Mouse (Mus musculus): ENCODE results near the gene Fbxw16. TPM values are rescaled to one million over a fixed set of nuclear protein-coding genes. Genes with fewer than 3 reads are reported as not detected.

Gene Fbxw16
- not detected for polyA plus RNA-seq (2017; shearing (Covaris generic))

DNA sequence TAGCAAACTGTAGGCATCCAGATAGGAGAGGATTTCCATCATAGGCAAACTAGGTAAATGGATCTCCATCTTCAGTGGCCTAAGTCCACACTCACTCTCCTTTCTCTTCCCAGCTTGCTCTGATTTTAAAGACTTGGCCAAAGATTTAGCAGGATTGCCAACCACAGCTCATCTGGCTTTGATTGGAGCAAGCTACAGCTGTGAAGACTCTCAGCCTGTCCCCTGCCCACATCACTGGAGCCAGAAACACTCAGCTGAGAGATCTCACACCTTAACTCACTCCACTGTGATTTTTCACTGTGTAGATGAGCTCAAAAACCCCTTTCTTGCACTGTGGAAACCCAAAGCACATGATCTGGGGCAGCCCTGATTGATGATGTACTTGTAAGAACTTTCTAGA lies at the start of gene Fbxw16:
Gene Fbxw16 (minus strand): TSS at position 101 of the 400 bp plus-strand sequence.

GRCm38 (mm10) chr9:109495775-109496174 lies 46.8 kb upstream of the Fbxw16 start, which contains the start of gene Fbxw19:
Gene Fbxw19, minus strand, starts transcription at chr9:109495875.

GRCm38 (mm10) chr9:109404196-109404595 lies 44.7 kb downstream of the Fbxw16 start, which contains the start of gene Fbxw22:
Gene Fbxw22, minus strand, starts transcription at chr9:109404296.

Other genes with a start within 250 kb of the Fbxw16 start
- not detected for gene Fbxw20, start 214.4 kb downstream of the Fbxw16 start, polyA plus RNA-seq (2017; shearing (Covaris generic))
- gene Fbxw14, start 161.5 kb downstream of the Fbxw16 start, polyA plus RNA-seq (2017; shearing (Covaris generic)), result not detected
- gene Fbxw28, start 109.5 kb downstream of the Fbxw16 start, polyA plus RNA-seq (2017; shearing (Covaris generic)), result not detected
- not detected for gene Fbxw22, start 44.8 kb downstream of the Fbxw16 start, polyA plus RNA-seq (2017; shearing (Covaris generic))
- not detected for gene Fbxw19, start 46.7 kb upstream of the Fbxw16 start, polyA plus RNA-seq (2017; shearing (Covaris generic))
- not detected for gene Fbxw15, start 119.1 kb upstream of the Fbxw16 start, polyA plus RNA-seq (2017; shearing (Covaris generic))
- not detected for gene Fbxw24, start 176.9 kb upstream of the Fbxw16 start, polyA plus RNA-seq (2017; shearing (Covaris generic))
- gene Fbxw25, start 215.5 kb upstream of the Fbxw16 start, polyA plus RNA-seq (2017; shearing (Covaris generic)), result not detected

Data from activated CD4-positive, CD25-positive, alpha-beta regulatory T cell, adult 9 weeks (primary cell).